Mouse (Mus musculus): ENCODE measurements around the gene Plcd3. TPM values are rescaled to one million over a fixed set of nuclear protein-coding genes. Genes with fewer than 3 reads are reported as not detected.

Gene Plcd3
- polyA plus RNA-seq, 1 experiment: 25.5 TPM

- no peak for DNase-seq (ENCODE audit: low read depth)
Observed at GRCm38 (mm10) chr11:103020713-103021335, 80.6 kb downstream of the Plcd3 start.

Other genes with a start within 250 kb of the Plcd3 start
- 74.1 and 82.2 TPM in 2 replicates for gene Eftud2, start 220.7 kb downstream of the Plcd3 start, polyA plus RNA-seq (2012; rRNA removed)
- 0.71 and 0.73 TPM in 2 replicates for gene Ccdc103, start 220.5 kb downstream of the Plcd3 start, polyA plus RNA-seq (2012; rRNA removed)
- 0.08 and 0.16 TPM in 2 replicates for gene Fam187a, start 216.5 kb downstream of the Plcd3 start, polyA plus RNA-seq (2012; rRNA removed)
- 0.32 and 0.37 TPM in 2 replicates for gene Gfap, start 200.7 kb downstream of the Plcd3 start, polyA plus RNA-seq (2012; rRNA removed)
- gene Kif18b, start 176.5 kb downstream of the Plcd3 start, polyA plus RNA-seq (2012; rRNA removed): 1.2 TPM in 2 replicates
- gene C1ql1, start 155.0 kb downstream of the Plcd3 start, polyA plus RNA-seq (2012; rRNA removed): 0.27 and 0.36 TPM in 2 replicates
- 43.3 and 60.0 TPM in 2 replicates for gene Nmt1, start 73.5 kb downstream of the Plcd3 start, polyA plus RNA-seq (2012; rRNA removed)
- gene Dcakd, start 73.3 kb downstream of the Plcd3 start, polyA plus RNA-seq (2012; rRNA removed): 58.6 and 61.1 TPM in 2 replicates
- gene Acbd4, start within 50 bp of the Plcd3 start, polyA plus RNA-seq (2012; rRNA removed): 92.7 and 113 TPM in 2 replicates
- gene Hexim1, start 14.6 kb upstream of the Plcd3 start, polyA plus RNA-seq (2012; rRNA removed): 16.3 and 21.3 TPM in 2 replicates
- gene Hexim2, start 30.8 kb upstream of the Plcd3 start, polyA plus RNA-seq (2012; rRNA removed): 6.9 and 7.8 TPM in 2 replicates
- gene Fmnl1, start 69.4 kb upstream of the Plcd3 start, polyA plus RNA-seq (2012; rRNA removed): 6.7 and 10.1 TPM in 2 replicates
- 0.35 and 0.53 TPM in 2 replicates for gene 1700023F06Rik, start 106.9 kb upstream of the Plcd3 start, polyA plus RNA-seq (2012; rRNA removed)
- gene Spata32, start 116.8 kb upstream of the Plcd3 start, polyA plus RNA-seq (2012; rRNA removed): 0.59 and 0.74 TPM in 2 replicates
- gene Map3k14, start 165.8 kb upstream of the Plcd3 start, polyA plus RNA-seq (2012; rRNA removed): 9.7 and 12.1 TPM in 2 replicates

Data from gonadal fat pad, adult 2 months (tissue).